11 mouse cellular contexts compared by ENCODE assay signal in genomic region chr16:33928788-33929462, GRCm38 (mm10). TPM values are rescaled to one million over a fixed set of nuclear protein-coding genes. Genes with fewer than 3 reads are reported as not detected.
DNase-seq lines count a peak whose midpoint lies in the region; ATAC-seq lines count a peak whose summit lies in the region.
"Had no signal": no experiment of that assay in that cellular context is flagged by ENCODE, and none has a peak within 500 bp of the region (broad histone marks: within the 10 kb centered on the region; RNA-seq: fewer than 3 reads in every experiment).

No protein-coding gene starts in this region.

- no peak overlapping the region for H3K4me3 ChIP-seq in forebrain, embryonic 14.5 days (ENCODE audit: low read depth, low read length)
- no peak overlapping the region for H3K4me3 ChIP-seq in forebrain, embryonic 10.5 days
- H3K4me3 ChIP-seq in kidney, embryonic 14.5 days (ENCODE audit: low read length), result no peak overlapping the region
- H3K4me3 ChIP-seq in embryonic facial prominence, embryonic 15.5 days (replicated peaks), result no peak overlapping the region
- H3K4me3 ChIP-seq: intestine, embryonic 15.5 days; liver, embryonic 12.5 days had no signal

- 73% methylated on average over 9 of the region's 9 CpGs for WGBS in forebrain, embryonic 14.5 days
- 90% methylated on average over 9 of the region's 9 CpGs for WGBS in forebrain, embryonic 10.5 days
- whole genome bisulfite sequencing in kidney, embryonic 14.5 days, result 79% methylated on average over 9 of the region's 9 CpGs
- 64% methylated on average over 9 of the region's 9 CpGs for WGBS in embryonic facial prominence, embryonic 15.5 days

- no peaks in the 10 kb centered on the region for H3K9me3 ChIP-seq in forebrain, embryonic 14.5 days (replicated peaks; ENCODE audit: control insufficient read depth, low read length)
- H3K9me3 ChIP-seq in forebrain, embryonic 10.5 days, result no peaks in the 10 kb centered on the region
- no peaks in the 10 kb centered on the region for H3K9me3 ChIP-seq in kidney, embryonic 14.5 days (ENCODE audit: control insufficient read depth, low read length)
- no peaks in the 10 kb centered on the region for H3K9me3 ChIP-seq in embryonic facial prominence, embryonic 15.5 days (replicated peaks)
- H3K9me3 ChIP-seq: intestine, embryonic 15.5 days; liver, embryonic 12.5 days had no signal

- H3K36me3 ChIP-seq in forebrain, embryonic 14.5 days (ENCODE audit: control insufficient read depth, insufficient read depth, low read length), result no peaks in the 10 kb centered on the region
- H3K36me3 ChIP-seq in forebrain, embryonic 10.5 days (replicated peaks), result 0 out of 2 replicates have a peak, but pooled peaks cover 7% of the 10 kb centered on the region
- no peaks in the 10 kb centered on the region; the same call in 1 of the 2 replicates for H3K36me3 ChIP-seq in kidney, embryonic 14.5 days (ENCODE audit: control insufficient read depth, insufficient read depth, low read length)
- peaks cover 6% of the 10 kb centered on the region; the same call in 1 of the 2 replicates for H3K36me3 ChIP-seq in embryonic facial prominence, embryonic 15.5 days
- H3K36me3 ChIP-seq: intestine, embryonic 15.5 days; liver, embryonic 12.5 days had no signal

- 0 out of 2 replicates have a peak, but pooled peaks cover 4% of the 10 kb centered on the region for H3K4me1 ChIP-seq in forebrain, embryonic 14.5 days (ENCODE audit: control insufficient read depth, insufficient read depth, low read length)
- no peaks in the 10 kb centered on the region for H3K4me1 ChIP-seq in forebrain, embryonic 10.5 days
- peaks cover 5% of the 10 kb centered on the region; the same call in 1 of the 2 replicates for H3K4me1 ChIP-seq in kidney, embryonic 14.5 days (ENCODE audit: control insufficient read depth, insufficient read depth, low read length)
- peaks cover 53% of the 10 kb centered on the region for H3K4me1 ChIP-seq in embryonic facial prominence, embryonic 15.5 days

- no peak overlapping the region for H3K4me2 ChIP-seq in forebrain, embryonic 14.5 days (ENCODE audit: low read length)
- no peak overlapping the region for H3K4me2 ChIP-seq in kidney, embryonic 14.5 days (replicated peaks; ENCODE audit: low read depth, low read length)
- H3K4me2 ChIP-seq in embryonic facial prominence, embryonic 15.5 days (replicated peaks), result no peak overlapping the region
- H3K4me2 ChIP-seq: intestine, embryonic 15.5 days; liver, embryonic 12.5 days had no signal

- H3K27ac ChIP-seq in forebrain, embryonic 14.5 days (ENCODE audit: low read depth, low read length), result no peak overlapping the region
- no peak overlapping the region for H3K27ac ChIP-seq in forebrain, embryonic 10.5 days
- no peak overlapping the region for H3K27ac ChIP-seq in kidney, embryonic 14.5 days (ENCODE audit: low read depth, low read length)
- peak overlapping the region; percentile 30; the same call in 1 of the 2 replicates for H3K27ac ChIP-seq in embryonic facial prominence, embryonic 15.5 days (replicated peaks)
- H3K27ac ChIP-seq: intestine, embryonic 15.5 days; liver, embryonic 12.5 days had no signal

- no peak overlapping the region for H3K9ac ChIP-seq in forebrain, embryonic 14.5 days (ENCODE audit: low read length)
- no peak overlapping the region for H3K9ac ChIP-seq in kidney, embryonic 14.5 days (ENCODE audit: low read depth, low read length)
- no peak overlapping the region for H3K9ac ChIP-seq in embryonic facial prominence, embryonic 15.5 days
- H3K9ac ChIP-seq: intestine, embryonic 15.5 days; liver, embryonic 12.5 days had no signal

- ATAC-seq in forebrain, embryonic 14.5 days, result no peak; the same call in 1 of the 2 replicates
- no peak for ATAC-seq in kidney, embryonic 14.5 days (ENCODE audit: low FRiP score, low TSS enrichment)
- no peak for ATAC-seq in embryonic facial prominence, embryonic 15.5 days (ENCODE audit: insufficient number of reproducible peaks, low FRiP score, low TSS enrichment, low read depth)
- ATAC-seq: intestine, embryonic 15.5 days; liver, embryonic 12.5 days had no signal

- no peaks in the 10 kb centered on the region for H3K27me3 ChIP-seq in forebrain, embryonic 14.5 days (replicated peaks; ENCODE audit: control insufficient read depth, insufficient read depth, low read length)
- no peaks in the 10 kb centered on the region for H3K27me3 ChIP-seq in forebrain, embryonic 10.5 days (ENCODE audit: poor library complexity, severe bottlenecking)
- H3K27me3 ChIP-seq in kidney, embryonic 14.5 days (ENCODE audit: control insufficient read depth, insufficient read depth, low read length), result no peaks in the 10 kb centered on the region
- no peaks in the 10 kb centered on the region for H3K27me3 ChIP-seq in embryonic facial prominence, embryonic 15.5 days
- H3K27me3 ChIP-seq: intestine, embryonic 15.5 days; liver, embryonic 12.5 days had no signal

- peak; percentile 60 for DNase-seq in forebrain, embryonic 14.5 days (ENCODE audit: low spot score)
- no peak for DNase-seq in forebrain, embryonic 10.5 days (ENCODE audit: extremely low spot score, low spot score)
- peak; percentile 51 to 62 for DNase-seq in kidney, postnatal 25 days
- DNase-seq in 3T3-L1 (ENCODE audit: low read depth, low spot score), result peak; percentile 40
- DNase-seq in spleen, postnatal 14 days (ENCODE audit: low spot score in 2 of 2), result no peak
- DNase-seq in layer of hippocampus, adult 8-10 months (ENCODE audit: low spot score in 2 of 2), result no peak
- DNase-seq: cerebellum, adult 11 months had no signal

RNA-seq across cellular contexts. Expression of gene Umps, which starts 37.9 kb away (rescaled TPM):
- 35.1 and 39.6 TPM in 2 replicates for polyA plus RNA-seq in forebrain, embryonic 14.5 days (2014; fragmentation: Nextera tagmentation; extraction: Ambion mirVana)
- polyA plus RNA-seq in forebrain, embryonic 10.5 days (2016; fragmentation: Nextera tagmentation; extraction: Ambion mirVana), result 107 and 111 TPM in 2 replicates
- 49.7 and 72.2 TPM in 2 replicates for polyA plus RNA-seq in kidney, embryonic 14.5 days (2014; fragmentation: Nextera tagmentation; extraction: Ambion mirVana)
- polyA plus RNA-seq in embryonic facial prominence, embryonic 15.5 days (2015; fragmentation: Nextera tagmentation; extraction: Ambion mirVana), result 45.0 and 45.5 TPM in 2 replicates
- 10 to 100 TPM; 14.6 to 20.2 (median 17.3) TPM for total RNA-seq in layer of hippocampus, adult 8-10 months (2022)

Comparison
In these comparisons a context has a peak if more than half of its experiments do, and no peak if none do; other contexts are left out.
1. DNase-seq: peak in forebrain, embryonic 14.5 days (single experiment), kidney, postnatal 25 days (2 of 2) and 3T3-L1 (single experiment); none in forebrain, embryonic 10.5 days (single experiment), spleen, postnatal 14 days (0 of 2) and layer of hippocampus, adult 8-10 months (0 of 2).